Mouse (Mus musculus) heart, embryonic 14.5 days (tissue): Measurements from ENCODE around the gene Plcxd2. TPM values are rescaled to one million over a fixed set of nuclear protein-coding genes. Genes with fewer than 3 reads are reported as not detected.

Experiments
- ATAC-seq: fragments of 200-750 bp; cut with Nextera tagmentation; 2 replicates; pipeline ENCODE4 v1.8.0; 2017; ENCODE audit warnings: low read depth, moderate TSS enrichment; ENCODE audit not compliant: insufficient number of reproducible peaks, insufficient read depth, low FRiP score
- H3K27ac ChIP-seq, 2 experiments: fragments of 200-500 bp in 1 of 2; fragments of 300-500 bp in 1 of 2; sonication (generic) in 1 of 2; replicated peaks in 1 of 2; 2 replicates each; pipeline ENCODE4 v1.5.1; 2012 to 2014; ENCODE audit warnings: low read depth in 2 of 2, low read length in 2 of 2, control low read depth in 1 of 2, mild to moderate bottlenecking in 1 of 2, mixed read lengths in 1 of 2; ENCODE audit not compliant: control insufficient read depth in 1 of 2, insufficient read depth in 1 of 2
- H3K27me3 ChIP-seq: fragments of 300-500 bp; sonication (generic); 2 replicates; pipeline ENCODE4 v1.6.1; 2014; ENCODE audit warnings: mild to moderate bottlenecking, low read length, control low read depth; ENCODE audit not compliant: control insufficient read depth, insufficient read depth
- H3K36me3 ChIP-seq: fragments of 300-500 bp; sonication (generic); 2 replicates; pipeline ENCODE4 v1.6.1; 2014; ENCODE audit warnings: mild to moderate bottlenecking, control low read depth, low read length, mixed read lengths; ENCODE audit not compliant: control insufficient read depth, insufficient read depth
- H3K4me1 ChIP-seq, 2 experiments: fragments of 200-500 bp in 1 of 2; fragments of 300-500 bp in 1 of 2; sonication (generic) in 1 of 2; 2 replicates each; pipeline ENCODE4 v1.6.1; 2012 to 2014; ENCODE audit warnings: low read length in 2 of 2, control low read depth in 1 of 2, mixed read lengths in 1 of 2; ENCODE audit not compliant: control insufficient read depth in 2 of 2, insufficient read depth in 2 of 2
- H3K4me2 ChIP-seq: fragments of 300-500 bp; sonication (generic); 2 replicates; pipeline ENCODE4 v1.6.1; 2014; ENCODE audit warnings: mild to moderate bottlenecking, low read length
- H3K4me3 ChIP-seq, 2 experiments: fragments of 200-500 bp in 1 of 2; fragments of 300-500 bp in 1 of 2; sonication (generic) in 1 of 2; 2 replicates each; pipeline ENCODE4 v1.5.1; 2012 to 2014; ENCODE audit warnings: low read length in 2 of 2, mild to moderate bottlenecking in 2 of 2, control low read depth in 1 of 2, low read depth in 1 of 2, moderate library complexity in 1 of 2; ENCODE audit not compliant: control insufficient read depth in 1 of 2, insufficient read depth in 1 of 2
- H3K9ac ChIP-seq: fragments of 300-500 bp; sonication (generic); 2 replicates; pipeline ENCODE4 v1.6.1; 2014; ENCODE audit warnings: mild to moderate bottlenecking, low read length
- H3K9me3 ChIP-seq: fragments of 300-500 bp; sonication (generic); 2 replicates; pipeline ENCODE4 v1.6.1; 2016; ENCODE audit warnings: low read length, control low read depth; ENCODE audit not compliant: control insufficient read depth
- WGBS: fragments of 180-500 bp; shearing (Covaris S2); extraction: QIAGEN DNeasy Blood & Tissue Kit; methylation state at CpG from one replicate; pipeline ENCODE4 v1.1.7; 2014; 5-methylcytosine and 5-hydroxymethylcytosine counted together
- polyA plus RNA-seq: library from polyadenylated mRNA; unstranded; fragments of >200 nt; fragmentation: Nextera tagmentation; extraction: Ambion mirVana; gene quantifications from 2 replicates; pipeline ENCODE4 v1.2.1, GENCODE M21; 2014

Gene Plcxd2
- polyA plus RNA-seq, 1 experiment from 2014 or later: 0.50 TPM

DNA sequence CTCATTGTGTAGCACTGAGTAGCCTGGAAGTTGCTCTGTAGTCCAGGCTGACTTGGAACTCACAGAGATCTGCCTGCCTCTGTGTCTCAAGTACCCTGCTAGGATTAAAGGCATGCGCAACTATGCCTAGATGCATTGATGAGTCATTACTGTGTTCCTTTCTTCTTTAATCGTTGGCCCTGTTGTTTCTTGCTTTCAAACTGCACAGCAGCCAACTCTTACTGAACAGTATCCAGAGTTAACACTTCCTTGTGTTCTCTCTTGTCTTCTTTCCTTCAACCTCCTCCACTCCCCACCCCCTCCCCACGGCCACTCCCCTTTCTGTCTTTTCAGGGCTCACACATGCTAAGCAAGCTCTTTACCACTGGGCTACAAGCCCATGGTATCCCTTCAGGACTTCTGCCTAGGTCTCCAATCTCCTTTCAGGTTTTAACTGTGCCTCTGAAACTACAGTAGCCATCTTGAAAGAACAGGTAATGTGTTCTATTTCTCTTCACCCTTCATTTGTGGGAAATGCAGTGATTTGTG lies 74.0 kb downstream of the Plcxd2 start:
- no peak overlapping the region for H3K9ac ChIP-seq
- H3K4me1 ChIP-seq: no peaks in the 10 kb centered on the region; a peak in 1 of 4 replicates
- no peak overlapping the region for H3K4me2 ChIP-seq
- peaks cover 6% of the 10 kb centered on the region for H3K9me3 ChIP-seq
- peak overlapping the region in 1 of 2 experiments; percentile 2; a peak in 1 of 4 replicates for H3K27ac ChIP-seq
- no peaks in the 10 kb centered on the region for H3K36me3 ChIP-seq
- ATAC-seq: no peak
- 73% methylated on average over 3 of the region's 3 CpGs for WGBS
- no peaks in the 10 kb centered on the region for H3K27me3 ChIP-seq
- H3K4me3 ChIP-seq: no peak overlapping the region

- WGBS: 58% methylated on average over 2 of the region's 2 CpGs
- H3K4me2 ChIP-seq: no peak overlapping the region
- H3K36me3 ChIP-seq: no peaks in the 10 kb centered on the region
- H3K9ac ChIP-seq: no peak overlapping the region
- H3K27ac ChIP-seq: no peak overlapping the region
- ATAC-seq: no peak
- peaks cover 6% of the 10 kb centered on the region for H3K9me3 ChIP-seq
- H3K4me3 ChIP-seq: no peak overlapping the region
- H3K27me3 ChIP-seq: no peaks in the 10 kb centered on the region
- peaks cover 0 to 2% of the 10 kb centered on the region in 2 experiments; a peak in 2 of 4 replicates for H3K4me1 ChIP-seq
Measured at GRCm38 (mm10) chr16:45934721-45935407, 75.2 kb downstream of the Plcxd2 start.

DNA sequence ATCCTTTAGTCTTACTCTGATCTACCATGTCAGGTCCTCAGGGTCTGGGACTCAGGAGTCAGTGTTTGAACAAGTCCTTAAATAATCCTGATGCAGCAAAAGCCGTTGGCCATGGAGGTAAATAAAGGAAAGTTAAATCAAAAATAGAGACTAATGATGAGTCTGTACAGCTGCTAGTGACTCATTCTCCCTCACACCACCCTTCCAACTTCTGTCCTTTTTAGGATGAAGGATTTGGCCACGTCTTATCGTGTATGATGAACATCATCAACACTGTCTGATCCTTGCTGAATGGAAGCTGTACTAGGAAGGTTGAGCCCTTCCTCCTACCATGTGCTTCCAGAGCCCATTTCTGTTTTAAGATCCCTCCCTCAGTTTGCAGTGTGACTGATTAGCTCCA lies 79.7 kb downstream of the Plcxd2 start:
- no peak for ATAC-seq
- no peaks in the 10 kb centered on the region for H3K27me3 ChIP-seq
- H3K36me3 ChIP-seq: no peaks in the 10 kb centered on the region
- no peak overlapping the region for H3K4me3 ChIP-seq
- no peak overlapping the region for H3K9ac ChIP-seq
- no peak overlapping the region for H3K4me2 ChIP-seq
- WGBS: 88% methylated on average over 3 of the region's 3 CpGs
- H3K27ac ChIP-seq: no peak overlapping the region; a peak in 1 of 4 replicates
- H3K4me1 ChIP-seq: peaks cover 8 to 12% of the 10 kb centered on the region in 2 experiments; a peak in 3 of 4 replicates
- H3K9me3 ChIP-seq: no peaks in the 10 kb centered on the region

DNA sequence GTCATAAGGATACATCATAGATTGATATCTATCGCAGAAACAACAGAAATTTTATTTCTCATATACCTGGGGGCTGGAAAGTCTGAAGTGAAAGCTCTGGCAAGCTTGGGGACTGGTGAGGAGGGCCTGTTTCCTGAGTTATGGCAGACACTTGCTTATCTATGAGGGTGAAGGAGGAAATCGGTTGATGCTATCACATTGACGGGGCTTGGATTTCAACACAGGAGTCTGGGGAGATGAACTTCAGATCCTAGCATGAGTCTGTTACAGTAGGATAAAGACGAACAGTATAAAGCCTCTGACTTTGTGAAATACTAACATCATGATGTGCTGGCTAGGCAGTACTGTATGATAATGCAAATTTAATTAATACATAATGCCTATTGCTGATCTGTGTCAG lies 81.9 kb downstream of the Plcxd2 start:
- H3K4me1 ChIP-seq: peaks cover 12 to 25% of the 10 kb centered on the region in 2 experiments
- H3K4me2 ChIP-seq: no peak overlapping the region

GRCm38 (mm10) chr16:45927601-45928000 lies 82.4 kb downstream of the Plcxd2 start:
- no peak for ATAC-seq
- H3K27ac ChIP-seq: no peak overlapping the region

More for the DNA sequence above, 81.9 kb downstream of the Plcxd2 start:
- no peaks in the 10 kb centered on the region for H3K9me3 ChIP-seq
- 45% methylated on average over 4 of the region's 4 CpGs for WGBS
- H3K4me3 ChIP-seq: no peak overlapping the region
- H3K9ac ChIP-seq: no peak overlapping the region
- no peak overlapping the region for H3K27ac ChIP-seq
- H3K27me3 ChIP-seq: no peaks in the 10 kb centered on the region
- no peaks in the 10 kb centered on the region for H3K36me3 ChIP-seq
- ATAC-seq: no peak

DNA sequence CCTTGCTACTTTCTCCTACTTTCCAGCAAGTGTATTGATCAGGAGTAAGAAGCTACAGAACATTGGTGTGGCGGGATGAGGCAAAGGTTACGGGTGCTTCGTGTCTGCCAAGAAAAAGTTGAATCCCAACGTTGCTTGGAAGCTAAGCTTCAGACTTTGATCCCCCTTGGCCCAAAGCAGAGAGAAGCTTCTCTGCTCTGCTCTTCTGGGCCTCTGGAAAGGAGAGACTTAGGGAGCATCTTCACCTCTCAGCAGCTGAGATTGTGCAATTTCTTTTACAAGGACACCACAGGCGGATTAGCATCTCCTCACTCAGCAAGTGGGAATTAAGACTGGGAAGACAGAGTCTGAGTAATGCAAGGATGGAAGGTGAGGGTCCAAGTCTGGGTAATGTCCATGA lies 83.1 kb downstream of the Plcxd2 start:
- 92% methylated on average over 5 of the region's 5 CpGs for WGBS
- no peak overlapping the region for H3K9ac ChIP-seq
- H3K4me1 ChIP-seq: peaks cover 15 to 30% of the 10 kb centered on the region in 2 experiments
- H3K4me2 ChIP-seq: no peak overlapping the region
- H3K4me3 ChIP-seq: no peak overlapping the region
- no peaks in the 10 kb centered on the region for H3K27me3 ChIP-seq
- no peak for ATAC-seq
- H3K9me3 ChIP-seq: no peaks in the 10 kb centered on the region
- peak overlapping the region in 1 of 2 experiments; percentile 15; a peak in 1 of 4 replicates for H3K27ac ChIP-seq
- H3K36me3 ChIP-seq: no peaks in the 10 kb centered on the region

More at GRCm38 (mm10) chr16:45927601-45928000, 82.4 kb downstream of the Plcxd2 start:
- WGBS: 10% methylated on average over 3 of the region's 3 CpGs
- H3K4me1 ChIP-seq: peaks cover 12 to 28% of the 10 kb centered on the region in 2 experiments
- H3K4me2 ChIP-seq: no peak overlapping the region
- no peaks in the 10 kb centered on the region for H3K36me3 ChIP-seq
- H3K27me3 ChIP-seq: no peaks in the 10 kb centered on the region
- H3K4me3 ChIP-seq: no peak overlapping the region
- H3K9ac ChIP-seq: no peak overlapping the region
- no peaks in the 10 kb centered on the region for H3K9me3 ChIP-seq

DNA sequence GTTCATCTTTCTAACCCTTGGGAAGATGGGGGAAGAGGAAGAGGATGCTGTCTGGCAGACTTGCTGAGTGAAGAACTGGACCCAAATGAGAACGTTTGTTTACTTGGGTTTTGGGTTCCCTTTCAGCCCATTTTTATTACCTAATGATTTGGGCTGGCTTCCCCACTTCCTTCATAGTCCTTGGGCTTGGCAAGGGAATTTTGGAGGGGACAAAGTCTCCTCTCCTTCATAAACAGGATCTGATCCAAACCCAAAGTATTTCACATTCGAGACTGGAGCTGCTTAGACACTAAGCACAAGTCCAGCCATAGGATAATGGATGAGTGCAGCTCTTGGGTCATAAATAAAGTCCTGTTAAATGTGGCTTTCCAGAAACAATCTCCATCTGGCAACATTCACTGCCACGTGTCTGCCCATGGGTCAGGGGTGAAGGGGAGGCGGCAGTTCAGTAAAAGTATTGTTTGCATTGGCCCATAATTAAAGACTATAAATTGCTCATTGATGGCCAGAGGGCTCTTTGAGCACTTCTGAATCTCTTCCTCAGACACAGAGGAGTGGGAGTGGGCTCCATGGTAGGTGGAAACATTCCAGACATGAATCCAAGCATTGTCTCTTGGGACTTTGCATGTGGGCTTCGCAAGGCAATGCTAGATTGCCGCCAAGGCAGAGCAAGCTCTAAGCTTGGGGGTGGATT lies 86.1 kb downstream of the Plcxd2 start:
- Histone ChIP-seq H3K4me1 (peaks cover 14 to 33% of the 10 kb centered on the region in 2 experiments), H3K36me3 (no peaks in the 10 kb centered on the region), H3K4me2 (no peak overlapping the region), H3K27me3 (no peaks in the 10 kb centered on the region), H3K9me3 (no peaks in the 10 kb centered on the region), H3K27ac (no peak overlapping the region), H3K4me3 (no peak overlapping the region), H3K9ac (no peak overlapping the region)
- WGBS: 60% methylated on average over 6 of the region's 6 CpGs
- no peak for ATAC-seq
